Mouse (Mus musculus): ENCODE measurements at regions not wholly inside any gene's neighbourhood (a gene's known extent, or its start where the extent isn't known, plus 50 kb on each side); places are given as distances from the start of the nearest gene placed in this dataset. TPM values are rescaled to one million over a fixed set of nuclear protein-coding genes. Genes with fewer than 3 reads are reported as not detected.

DNA sequence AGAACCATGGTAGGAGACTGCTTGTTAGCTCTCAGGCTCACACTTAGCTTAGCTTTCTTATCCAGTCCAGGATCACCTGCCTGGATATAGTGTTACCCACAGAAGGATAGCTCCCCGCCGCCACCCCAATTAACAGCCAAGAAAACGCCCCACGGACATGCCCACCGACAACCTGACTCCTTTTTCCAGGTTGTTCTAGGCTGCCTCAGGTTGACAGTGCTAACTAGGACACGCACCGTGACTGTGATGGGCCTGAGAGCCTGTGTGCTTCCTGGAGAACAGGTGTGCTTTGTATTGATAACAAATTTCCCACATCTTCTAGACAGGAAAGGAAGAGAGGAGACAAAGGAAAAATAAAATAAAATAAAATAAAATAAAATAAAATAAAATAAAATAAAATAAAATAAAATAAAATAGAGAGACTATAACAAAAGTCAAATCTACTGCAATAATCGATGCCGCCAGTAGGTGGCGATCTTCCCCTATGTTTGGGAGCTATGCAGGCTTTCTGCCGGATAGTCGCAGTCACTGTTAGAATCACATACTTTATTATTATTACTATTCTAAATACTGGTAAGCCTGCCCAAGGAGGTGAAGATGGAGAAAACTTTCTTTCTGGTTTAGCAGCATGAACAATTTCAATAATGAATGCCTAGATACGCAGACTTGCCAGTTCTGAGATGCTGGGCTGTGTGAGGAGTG lies 175.5 kb upstream of the BB014433 start:
- no peak for ATAC-seq (ENCODE audit: insufficient number of reproducible peaks, insufficient read depth, low FRiP score, low read depth)
- WGBS: 40% methylated on average over 13 of the region's 13 CpGs

DNA sequence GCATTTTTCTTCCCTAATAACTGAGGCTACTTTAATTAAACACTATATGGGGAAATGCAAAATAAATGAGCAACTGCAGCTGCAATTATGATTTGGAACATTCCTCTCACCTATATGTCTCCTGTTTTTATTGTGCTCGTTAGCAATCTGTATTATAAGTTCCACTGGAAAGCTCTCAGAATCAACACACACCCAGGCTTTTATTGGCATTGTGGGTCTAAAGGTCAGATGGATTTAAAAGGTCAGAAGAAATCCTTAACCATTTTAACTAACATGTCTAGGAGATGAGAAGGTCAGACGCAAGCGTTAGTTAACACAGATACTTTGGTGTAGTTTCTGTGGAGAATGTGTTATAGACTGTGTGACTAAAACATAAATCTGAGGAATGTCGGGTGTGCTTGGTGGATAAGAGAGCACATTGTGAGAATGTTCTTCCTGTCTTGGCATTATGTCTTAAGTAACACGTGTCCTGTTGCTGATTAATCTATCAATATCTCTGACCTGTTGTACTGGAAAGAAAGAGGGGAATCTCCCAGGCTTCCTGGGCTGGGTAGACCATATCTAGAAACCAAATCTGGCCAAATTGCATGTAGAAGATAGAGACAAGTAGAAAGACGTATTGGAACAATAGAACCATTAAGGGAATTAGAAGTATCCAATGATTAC lies 164.1 kb upstream of the BB014433 start:
- H3K9me3 ChIP-seq (ENCODE audit: control insufficient read depth, low read depth, low read length): no peaks in the 10 kb centered on the region
- no peaks in the 10 kb centered on the region for H3K36me3 ChIP-seq (ENCODE audit: control insufficient read depth, insufficient read depth, low read length)
- no peak for ATAC-seq (ENCODE audit: insufficient number of reproducible peaks, insufficient read depth, low FRiP score, low read depth)
- no peak overlapping the region for H3K4me2 ChIP-seq (replicated peaks; ENCODE audit: low read depth, low read length)
- H3K27ac ChIP-seq (ENCODE audit: low read length): no peak overlapping the region
- no peaks in the 10 kb centered on the region for H3K27me3 ChIP-seq (ENCODE audit: control insufficient read depth, insufficient read depth, low read length)
- WGBS: 64% methylated on average over 6 of the region's 6 CpGs
- H3K9ac ChIP-seq (replicated peaks; ENCODE audit: low read depth, low read length): no peak overlapping the region
- no peaks in the 10 kb centered on the region for H3K4me1 ChIP-seq (ENCODE audit: control insufficient read depth, insufficient read depth, low read length)
- H3K4me3 ChIP-seq (ENCODE audit: low read depth, low read length): no peak overlapping the region

More for the DNA sequence above, 175.5 kb upstream of the BB014433 start:
- H3K4me3 ChIP-seq (ENCODE audit: low read depth, low read length): no peak overlapping the region
- H3K4me2 ChIP-seq (replicated peaks; ENCODE audit: low read depth, low read length): no peak overlapping the region
- H3K27me3 ChIP-seq (ENCODE audit: control insufficient read depth, insufficient read depth, low read length): no peaks in the 10 kb centered on the region
- H3K36me3 ChIP-seq (ENCODE audit: control insufficient read depth, insufficient read depth, low read length): no peaks in the 10 kb centered on the region
- H3K4me1 ChIP-seq (ENCODE audit: control insufficient read depth, insufficient read depth, low read length): no peaks in the 10 kb centered on the region
- no peak overlapping the region for H3K9ac ChIP-seq (replicated peaks; ENCODE audit: low read depth, low read length)
- no peak overlapping the region for H3K27ac ChIP-seq (ENCODE audit: low read length)
- no peaks in the 10 kb centered on the region for H3K9me3 ChIP-seq (ENCODE audit: control insufficient read depth, low read depth, low read length)

GRCm38 (mm10) chr8:15201556-15201955 lies 155.7 kb upstream of the BB014433 start:
- WGBS: 89% methylated on average over 6 of the region's 6 CpGs
- no peak for ATAC-seq (ENCODE audit: insufficient number of reproducible peaks, insufficient read depth, low FRiP score, low read depth)
- Histone ChIP-seq H3K27me3 (ENCODE audit: control insufficient read depth, insufficient read depth, low read length) (no peaks in the 10 kb centered on the region), H3K9ac (replicated peaks; ENCODE audit: low read depth, low read length) (no peak overlapping the region), H3K27ac (ENCODE audit: low read length) (no peak overlapping the region), H3K36me3 (ENCODE audit: control insufficient read depth, insufficient read depth, low read length) (no peaks in the 10 kb centered on the region), H3K4me1 (ENCODE audit: control insufficient read depth, insufficient read depth, low read length) (no peaks in the 10 kb centered on the region), H3K9me3 (ENCODE audit: control insufficient read depth, low read depth, low read length) (no peaks in the 10 kb centered on the region), H3K4me2 (replicated peaks; ENCODE audit: low read depth, low read length) (no peak overlapping the region), H3K4me3 (ENCODE audit: low read depth, low read length) (no peak overlapping the region)

- Histone ChIP-seq H3K4me1 (ENCODE audit: control insufficient read depth, insufficient read depth, low read length) (no peaks in the 10 kb centered on the region), H3K9ac (replicated peaks; ENCODE audit: low read depth, low read length) (no peak overlapping the region), H3K27me3 (ENCODE audit: control insufficient read depth, insufficient read depth, low read length) (no peaks in the 10 kb centered on the region), H3K4me2 (replicated peaks; ENCODE audit: low read depth, low read length) (no peak overlapping the region), H3K4me3 (ENCODE audit: low read depth, low read length) (no peak overlapping the region), H3K27ac (ENCODE audit: low read length) (no peak overlapping the region), H3K9me3 (ENCODE audit: control insufficient read depth, low read depth, low read length) (no peaks in the 10 kb centered on the region), H3K36me3 (ENCODE audit: control insufficient read depth, insufficient read depth, low read length) (no peaks in the 10 kb centered on the region)
- no peak for ATAC-seq (ENCODE audit: insufficient number of reproducible peaks, insufficient read depth, low FRiP score, low read depth)
- 59% methylated on average over 3 of the region's 3 CpGs for WGBS
Observed at GRCm38 (mm10) chr8:15190708-15191107, 144.8 kb upstream of the BB014433 start.

GRCm38 (mm10) chr8:15189079-15189612 lies 143.3 kb upstream of the BB014433 start:
- Histone ChIP-seq H3K4me1 (ENCODE audit: control insufficient read depth, insufficient read depth, low read length) (no peaks in the 10 kb centered on the region), H3K9ac (replicated peaks; ENCODE audit: low read depth, low read length) (no peak overlapping the region), H3K27ac (ENCODE audit: low read length) (no peak overlapping the region), H3K4me2 (replicated peaks; ENCODE audit: low read depth, low read length) (no peak overlapping the region), H3K4me3 (ENCODE audit: low read depth, low read length) (no peak overlapping the region), H3K9me3 (ENCODE audit: control insufficient read depth, low read depth, low read length) (no peaks in the 10 kb centered on the region), H3K27me3 (ENCODE audit: control insufficient read depth, insufficient read depth, low read length) (no peaks in the 10 kb centered on the region), H3K36me3 (ENCODE audit: control insufficient read depth, insufficient read depth, low read length) (no peaks in the 10 kb centered on the region)
- no peak for ATAC-seq (ENCODE audit: insufficient number of reproducible peaks, insufficient read depth, low FRiP score, low read depth)
- 52% methylated on average over 10 of the region's 10 CpGs for WGBS

Small RNA genes lying in the stretch of these regions (microRNA-seq; reads per million reads assigned to microRNA genes)
- not detected for gene Gm25255
- not detected for gene Gm25871

Data from stomach, embryonic 14.5 days (tissue).